Mouse (Mus musculus) adipose tissue, adult 10 weeks (tissue): ENCODE measurements around the gene Vezf1. TPM values are rescaled to one million over a fixed set of nuclear protein-coding genes. Genes with fewer than 3 reads are reported as not detected.

Experiments
- polyA plus RNA-seq: library from polyadenylated mRNA; stranded (reverse); fragments of 350-450 nt; fragmentation: Illumina TruSeq; extraction: RNeasy Lipid Tissue Mini Kit (QIAGEN cat#74804); gene quantifications from one replicate; pipeline ENCODE4 v1.2.3, GENCODE M21; 2014; ENCODE audit warnings: low read depth, low replicate concordance

The Vezf1 gene
- 32.7 TPM for polyA plus RNA-seq

DNA sequence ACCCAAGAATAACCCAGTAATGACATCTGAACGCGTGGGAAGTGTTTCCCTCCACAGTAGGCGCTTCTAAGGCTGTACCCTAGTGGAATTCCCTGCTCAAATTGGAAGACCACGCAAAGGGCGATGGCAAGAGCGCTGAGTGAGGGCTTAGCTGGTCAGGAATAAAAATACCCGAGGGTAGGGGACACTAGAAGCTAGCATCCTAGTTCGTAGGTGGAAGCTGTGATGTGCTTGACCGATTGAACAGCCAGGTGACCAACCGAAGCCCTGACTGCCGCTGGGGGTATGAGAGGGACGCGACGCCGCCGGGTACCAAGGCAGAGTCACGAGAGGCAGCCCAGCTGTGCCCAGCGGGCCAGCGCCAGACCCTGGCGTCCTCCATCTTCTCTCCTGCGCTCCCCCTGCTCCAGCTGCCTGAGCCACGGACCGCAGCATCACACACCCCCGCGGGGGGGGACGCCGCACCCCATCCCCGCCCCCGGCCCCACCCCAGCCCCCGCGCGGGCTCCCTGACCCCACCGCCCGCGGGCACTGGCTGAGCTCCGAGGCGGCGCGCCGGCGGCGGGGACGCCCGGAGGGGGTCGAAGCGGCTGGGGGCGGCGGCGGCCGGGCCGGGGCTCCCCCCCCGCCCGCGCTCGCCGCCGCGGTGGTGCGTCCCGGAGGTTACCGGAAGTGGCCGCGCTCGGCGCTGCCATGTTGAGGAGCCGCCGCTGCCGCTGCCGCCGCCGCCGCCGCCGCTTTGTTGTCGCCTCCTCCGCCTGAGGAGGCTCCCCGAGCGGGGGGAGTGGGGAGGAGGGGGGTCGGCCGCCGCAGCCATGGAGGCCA lies at the start of gene Vezf1:
Gene Vezf1, plus strand, starts transcription at position 694 of the 825 bp plus-strand sequence.

DNA sequence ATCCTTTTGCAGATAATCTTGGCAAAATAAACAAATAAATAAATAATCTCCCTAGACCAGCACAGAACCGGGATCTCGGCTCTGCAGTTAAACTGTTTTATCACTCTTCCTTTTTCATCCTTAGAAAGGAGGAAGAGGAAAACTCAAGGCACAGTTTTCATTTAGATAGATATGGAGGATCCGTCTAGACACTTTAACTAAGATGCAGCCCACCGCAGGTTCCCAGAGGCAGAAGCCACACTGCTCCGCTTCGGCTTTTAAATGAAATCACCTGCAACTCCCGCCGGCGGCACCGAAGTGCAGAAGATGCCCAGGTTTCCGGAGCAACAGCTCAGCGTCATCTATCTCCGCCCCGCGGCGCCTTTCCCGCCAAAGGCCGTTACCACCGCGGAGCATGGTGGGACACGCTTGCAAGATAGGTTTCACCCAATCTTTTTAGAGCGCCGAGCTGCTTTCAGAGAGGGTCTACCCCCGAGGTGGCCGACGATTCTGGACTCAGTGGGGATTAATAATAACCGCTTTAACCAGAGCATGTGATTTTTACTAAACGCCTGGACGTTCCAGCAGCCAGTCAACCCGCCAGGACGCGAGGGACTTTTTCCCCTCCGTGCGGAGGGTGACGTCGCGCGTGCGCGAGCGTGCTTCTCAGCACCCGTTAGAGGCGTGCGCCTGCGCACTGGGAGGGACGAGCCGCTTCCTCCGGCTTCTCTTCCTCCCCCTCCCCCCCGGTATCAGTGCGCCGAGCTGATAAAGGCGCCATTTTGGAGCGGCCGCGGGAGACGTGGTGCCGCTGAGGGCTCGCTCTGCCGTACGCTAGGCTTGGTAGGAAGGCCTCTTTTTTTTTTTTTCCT lies 20.9 kb upstream of the Vezf1 start, which contains the start of gene Srsf1:
Gene Srsf1, plus strand, starts transcription at position 430 of the 851 bp plus-strand sequence.

DNA sequence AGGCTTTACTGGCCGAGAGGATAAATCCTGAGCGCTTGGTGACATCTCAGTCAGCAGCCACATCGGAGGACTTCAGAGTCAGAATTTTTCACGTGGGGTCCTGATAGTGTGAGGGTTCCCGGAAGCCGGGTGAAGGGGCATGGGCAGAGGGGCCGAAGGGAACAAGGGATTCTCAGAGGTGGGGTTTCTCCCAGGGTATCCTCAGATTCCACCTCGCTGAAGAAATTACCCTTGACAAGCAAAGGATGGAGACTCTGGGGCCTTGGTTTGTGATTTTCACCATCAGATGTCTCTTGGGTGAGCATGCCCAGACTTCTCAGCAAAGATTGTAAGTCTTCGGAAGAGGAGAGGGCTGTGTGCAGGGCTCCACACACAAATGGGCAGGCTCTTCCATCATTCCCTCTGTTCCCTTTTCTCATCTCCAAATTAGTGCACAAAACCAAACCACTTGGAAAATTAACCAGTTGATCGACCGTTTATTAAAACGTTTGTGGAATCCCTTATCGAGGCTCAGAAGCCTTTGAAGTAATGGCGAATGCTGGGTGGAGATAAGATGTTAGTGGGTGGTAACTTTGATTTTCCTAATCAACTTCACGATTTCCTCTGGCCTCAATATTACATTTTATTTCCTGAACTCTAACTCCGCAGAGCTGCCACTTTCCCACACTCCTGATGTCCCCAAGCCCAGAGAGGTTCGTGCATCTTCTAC lies 30.1 kb downstream of the Vezf1 start, which contains the start of gene Cuedc1:
Gene Cuedc1, plus strand, starts transcription at position 38 of the 709 bp plus-strand sequence.

Other genes starting within 250 kb of the Vezf1 start
- gene Lpo, start 240.0 kb upstream of the Vezf1 start, polyA plus RNA-seq = not detected
- gene Mks1, start 215.1 kb upstream of the Vezf1 start, polyA plus RNA-seq = 14.8 TPM
- not detected for gene Epx, start 192.7 kb upstream of the Vezf1 start, polyA plus RNA-seq
- not detected for gene Olfr462, start 176.0 kb upstream of the Vezf1 start, polyA plus RNA-seq
- gene Olfr463, start 170.9 kb upstream of the Vezf1 start, polyA plus RNA-seq = not detected
- not detected for gene Olfr464, start 147.3 kb upstream of the Vezf1 start, polyA plus RNA-seq
- gene Dynll2, start 80.7 kb upstream of the Vezf1 start, polyA plus RNA-seq = 168 TPM
- 244 TPM for gene Srsf1, start 20.9 kb upstream of the Vezf1 start, polyA plus RNA-seq
- 54.7 TPM for gene Cuedc1, start 29.8 kb downstream of the Vezf1 start, polyA plus RNA-seq
- 65.5 TPM for gene Mrps23, start 136.1 kb downstream of the Vezf1 start, polyA plus RNA-seq
- gene Ccdc182, start 225.8 kb downstream of the Vezf1 start, polyA plus RNA-seq = 0.52 TPM